Mouse (Mus musculus): ENCODE measurements around the gene App. TPM values are rescaled to one million over a fixed set of nuclear protein-coding genes. Genes with fewer than 3 reads are reported as not detected.
A peak's percentile ranks its signal among the peaks of the same experiment; 100 is the strongest.

App gene
- polyA plus RNA-seq, 1 experiment from 2014 or later, result 416 TPM

DNA sequence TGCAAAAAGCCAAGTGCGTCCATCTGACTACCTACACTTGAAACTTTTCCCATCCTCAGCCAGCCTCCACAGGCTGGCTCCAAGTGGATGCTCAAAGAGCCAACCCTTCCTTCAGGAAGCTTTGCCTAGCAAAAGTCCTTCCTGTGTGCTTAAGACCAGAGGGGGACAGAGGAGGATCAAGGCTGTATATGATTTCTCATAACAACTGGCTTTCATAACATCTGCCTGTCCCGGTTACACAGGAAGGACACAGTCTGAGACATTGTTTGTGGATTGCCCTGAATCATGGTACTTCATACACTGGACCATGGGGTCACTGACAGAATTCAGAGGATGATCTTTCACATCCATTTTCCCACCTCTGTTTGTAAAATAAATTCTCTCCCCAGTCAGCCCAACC lies 61.3 kb downstream of the App start:
- H3K4me2 ChIP-seq, result no peak overlapping the region
- no peak overlapping the region for H3K27ac ChIP-seq
- H3K9ac ChIP-seq, result no peak overlapping the region
- H3K4me1 ChIP-seq, result peaks cover 20% of the 10 kb centered on the region
- whole genome bisulfite sequencing, result 73% methylated on average over 2 of the region's 2 CpGs
- no peak overlapping the region for H3K4me3 ChIP-seq
- 0 out of 2 replicates have a peak, but pooled peaks cover 5% of the 10 kb centered on the region for H3K36me3 ChIP-seq (replicated peaks)
- no peak for ATAC-seq (replicated peaks)
- H3K9me3 ChIP-seq, result no peaks in the 10 kb centered on the region
- H3K27me3 ChIP-seq (replicated peaks), result no peaks in the 10 kb centered on the region

- H3K36me3 ChIP-seq (replicated peaks), result 0 out of 2 replicates have a peak, but pooled peaks cover 5% of the 10 kb centered on the region
- H3K27me3 ChIP-seq (replicated peaks), result no peaks in the 10 kb centered on the region
- H3K9me3 ChIP-seq, result no peaks in the 10 kb centered on the region
- peak overlapping the region; percentile 49 for H3K27ac ChIP-seq
- H3K4me1 ChIP-seq, result peaks cover 31% of the 10 kb centered on the region
- H3K4me3 ChIP-seq, result no peak overlapping the region
- no peak overlapping the region for H3K9ac ChIP-seq
- H3K4me2 ChIP-seq, result peak overlapping the region; percentile 3; the same call in 1 of the 2 replicates
- ATAC-seq (replicated peaks), result peak; percentile 48; the same call in 1 of the 2 replicates
- WGBS, result 46% methylated on average over 13 of the region's 13 CpGs
Observed at GRCm38 (mm10) chr16:85110428-85110827, 63.1 kb downstream of the App start.

DNA sequence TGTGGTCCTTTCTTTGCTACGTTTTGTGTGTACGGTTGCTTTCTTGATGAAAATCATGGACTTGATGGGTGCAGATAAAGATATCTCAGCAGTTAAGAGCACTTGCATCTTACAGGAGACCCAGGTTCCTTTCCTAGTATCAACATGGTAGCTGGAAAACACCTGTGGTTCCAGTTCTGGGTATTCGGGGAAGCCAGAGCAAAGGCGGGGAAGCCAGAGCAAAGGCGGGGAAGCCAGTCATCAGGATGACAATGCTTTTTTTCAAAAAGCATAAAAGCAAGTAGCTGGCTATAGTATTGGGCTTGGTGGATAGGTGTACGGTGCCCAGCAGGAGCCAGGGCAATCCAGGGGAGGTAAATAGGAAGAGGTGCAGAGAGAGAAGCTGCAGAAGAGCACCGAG lies 65.1 kb downstream of the App start:
- no peak for ATAC-seq (replicated peaks)
- Histone ChIP-seq H3K4me1 (peaks cover 35% of the 10 kb centered on the region), H3K4me3 (no peak overlapping the region), H3K36me3 (replicated peaks) (no peaks in the 10 kb centered on the region), H3K9me3 (no peaks in the 10 kb centered on the region), H3K27me3 (replicated peaks) (no peaks in the 10 kb centered on the region), H3K4me2 (no peak overlapping the region), H3K9ac (no peak overlapping the region), H3K27ac (no peak overlapping the region)
- 90% methylated on average over 7 of the region's 7 CpGs for WGBS

- no peaks in the 10 kb centered on the region for H3K27me3 ChIP-seq (replicated peaks)
- H3K4me1 ChIP-seq, result peaks cover 35% of the 10 kb centered on the region
- H3K9me3 ChIP-seq, result no peaks in the 10 kb centered on the region
- no peak overlapping the region for H3K4me2 ChIP-seq
- H3K36me3 ChIP-seq (replicated peaks), result no peaks in the 10 kb centered on the region
- no peak overlapping the region for H3K4me3 ChIP-seq
- H3K27ac ChIP-seq, result peak overlapping the region; percentile 32; the same call in 1 of the 2 replicates
- no peak overlapping the region for H3K9ac ChIP-seq
- no peak; the same call in 1 of the 2 replicates for ATAC-seq (replicated peaks)
- 42% methylated on average over 9 of the region's 9 CpGs for WGBS
Observed at GRCm38 (mm10) chr16:85106644-85107323, 66.8 kb downstream of the App start.

DNA sequence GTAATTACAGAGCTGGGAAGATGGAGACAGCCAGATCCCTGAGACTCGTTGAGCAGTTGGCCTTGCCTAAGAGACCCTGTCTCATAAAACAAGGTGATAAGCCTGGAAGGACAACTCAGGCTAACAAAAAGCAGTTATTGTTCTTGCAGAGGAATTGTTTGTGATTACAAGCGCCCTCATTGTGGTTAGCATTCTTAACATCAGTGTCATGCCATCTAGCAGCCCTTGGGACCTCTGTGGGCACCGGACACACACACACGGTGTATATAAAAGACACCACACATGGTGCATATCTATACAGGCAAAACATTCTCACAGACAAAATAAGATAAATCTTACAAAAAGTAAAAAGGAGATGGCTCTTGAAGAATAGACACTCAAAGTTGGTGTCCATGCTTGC lies 68.0 kb downstream of the App start:
- H3K4me2 ChIP-seq, result no peak overlapping the region
- no peaks in the 10 kb centered on the region for H3K27me3 ChIP-seq (replicated peaks)
- no peak overlapping the region for H3K4me3 ChIP-seq
- no peaks in the 10 kb centered on the region for H3K36me3 ChIP-seq (replicated peaks)
- no peak overlapping the region for H3K9ac ChIP-seq
- no peaks in the 10 kb centered on the region for H3K9me3 ChIP-seq
- no peak for ATAC-seq (replicated peaks)
- no peak overlapping the region for H3K27ac ChIP-seq
- 77% methylated on average over 4 of the region's 4 CpGs for WGBS
- H3K4me1 ChIP-seq, result peaks cover 32% of the 10 kb centered on the region

DNA sequence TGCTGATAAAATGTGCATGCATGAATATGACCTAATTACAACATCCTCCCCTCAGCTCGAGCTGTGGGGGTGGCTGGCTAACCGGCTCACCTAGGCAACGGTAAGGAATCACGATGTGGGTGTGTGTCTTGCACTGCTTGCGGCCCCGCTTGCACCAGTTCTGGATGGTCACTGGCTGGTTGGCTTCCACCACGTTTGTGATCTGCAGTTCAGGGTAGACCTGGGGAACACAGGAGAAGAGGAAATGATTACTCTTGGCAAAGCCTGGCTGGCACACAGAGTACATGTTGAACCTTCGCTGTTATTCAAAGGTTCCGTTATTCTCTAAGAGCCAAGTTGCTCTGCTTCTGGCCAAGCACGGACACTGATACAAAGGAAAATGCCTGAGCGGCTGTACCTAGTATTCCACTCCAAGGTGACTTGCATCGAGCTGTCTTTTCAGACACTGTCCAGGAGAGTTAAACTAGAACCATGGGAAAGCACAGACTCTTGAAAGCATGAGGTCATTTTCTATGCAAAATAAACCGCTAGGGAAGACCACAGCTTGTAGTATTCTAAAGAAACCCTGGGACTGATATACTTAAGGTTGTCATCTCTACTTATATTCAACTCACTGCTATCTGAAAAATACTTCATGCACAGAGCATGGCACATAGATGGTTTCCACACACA lies 70.3 kb downstream of the App start:
- ATAC-seq (replicated peaks), result 0 out of 2 replicates have a peak, but pooled peaks have one; percentile 22
- Histone ChIP-seq H3K27ac (no peak overlapping the region), H3K4me3 (no peak overlapping the region), H3K9ac (no peak overlapping the region), H3K36me3 (replicated peaks) (no peaks in the 10 kb centered on the region), H3K4me2 (no peak overlapping the region), H3K9me3 (no peaks in the 10 kb centered on the region), H3K27me3 (replicated peaks) (no peaks in the 10 kb centered on the region), H3K4me1 (peaks cover 22% of the 10 kb centered on the region)
- 86% methylated on average over 13 of the region's 13 CpGs for WGBS

- Histone ChIP-seq H3K27ac (no peak overlapping the region), H3K9ac (no peak overlapping the region), H3K27me3 (replicated peaks) (no peaks in the 10 kb centered on the region), H3K4me1 (peaks cover 22% of the 10 kb centered on the region), H3K4me2 (no peak overlapping the region), H3K36me3 (replicated peaks) (no peaks in the 10 kb centered on the region), H3K4me3 (no peak overlapping the region), H3K9me3 (no peaks in the 10 kb centered on the region)
- 90% methylated on average over 3 of the region's 3 CpGs for WGBS
- ATAC-seq (replicated peaks), result no peak
Observed at GRCm38 (mm10) chr16:85101544-85101943, 72.0 kb downstream of the App start.

DNA sequence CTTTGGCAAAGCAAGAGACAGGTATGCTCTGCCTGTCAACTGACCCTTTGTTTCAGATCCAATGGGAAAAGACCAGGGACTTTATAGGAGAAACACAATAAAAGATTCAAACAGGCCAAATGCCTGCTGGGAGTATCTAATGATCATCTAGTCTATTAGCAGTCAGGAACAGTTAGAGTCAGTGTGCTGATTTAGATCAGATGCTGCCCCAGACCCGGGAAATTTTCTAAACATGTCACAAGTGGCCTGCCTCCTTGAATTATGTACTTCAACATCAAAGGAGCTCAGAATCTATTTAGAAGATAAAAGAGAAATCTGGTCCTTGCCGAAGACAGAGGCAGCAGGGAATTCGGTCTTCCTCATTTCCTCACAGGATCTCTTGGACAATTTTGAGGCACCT lies 72.8 kb downstream of the App start:
- Histone ChIP-seq H3K27ac (peak overlapping the region; percentile 9; the same call in 1 of the 2 replicates), H3K36me3 (replicated peaks) (no peaks in the 10 kb centered on the region), H3K4me3 (no peak overlapping the region), H3K4me2 (no peak overlapping the region), H3K9ac (no peak overlapping the region), H3K4me1 (peaks cover 26% of the 10 kb centered on the region), H3K27me3 (replicated peaks) (no peaks in the 10 kb centered on the region), H3K9me3 (no peaks in the 10 kb centered on the region)
- ATAC-seq (replicated peaks), result peak; percentile 29; the same call in 1 of the 2 replicates
- WGBS, result 30% methylated on average over 3 of the region's 3 CpGs

DNA sequence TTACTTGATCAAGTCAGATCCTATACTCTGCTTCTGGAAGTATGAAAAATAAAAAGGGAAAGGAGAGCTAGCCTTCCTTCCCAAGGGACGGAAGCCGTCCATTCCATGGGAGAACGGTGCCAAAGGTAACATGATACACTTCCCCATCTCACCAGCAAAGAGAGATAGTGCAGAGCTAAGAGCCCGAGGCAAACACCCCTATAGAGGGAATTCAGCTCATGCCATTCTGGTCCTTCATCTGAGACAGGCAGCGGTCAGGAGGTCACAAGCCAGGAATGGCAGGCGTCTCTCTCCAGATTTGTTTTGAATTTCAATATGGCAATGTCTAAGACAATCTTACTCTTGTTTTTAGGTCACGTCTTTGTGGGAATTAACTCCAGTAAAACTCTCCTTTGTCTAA lies 74.1 kb downstream of the App start:
- Histone ChIP-seq H3K4me1 (peaks cover 23% of the 10 kb centered on the region), H3K36me3 (replicated peaks) (no peaks in the 10 kb centered on the region), H3K27me3 (replicated peaks) (no peaks in the 10 kb centered on the region), H3K4me3 (no peak overlapping the region), H3K27ac (no peak overlapping the region), H3K4me2 (no peak overlapping the region), H3K9ac (no peak overlapping the region), H3K9me3 (no peaks in the 10 kb centered on the region)
- 65% methylated on average over 7 of the region's 7 CpGs for WGBS
- ATAC-seq (replicated peaks), result no peak

DNA sequence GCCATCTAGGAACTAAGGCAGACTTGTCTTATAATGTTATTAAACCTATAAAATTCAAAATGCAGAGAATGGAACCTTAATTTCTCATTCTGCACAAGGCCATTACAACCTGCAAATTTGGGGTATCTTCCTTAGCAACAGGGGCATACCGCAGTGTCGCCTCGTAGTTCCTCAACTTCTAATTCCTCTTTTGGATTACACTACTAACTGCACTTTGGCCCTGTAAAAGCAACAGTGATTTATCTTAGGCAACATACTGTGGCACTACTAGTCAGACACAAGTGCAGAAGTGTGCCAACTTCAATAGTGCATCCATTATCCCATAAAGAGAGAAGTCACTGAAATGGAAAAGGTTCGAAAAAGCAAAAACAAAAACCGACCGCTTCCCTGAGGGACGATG lies 74.5 kb downstream of the App start:
- Histone ChIP-seq H3K27me3 (replicated peaks) (no peaks in the 10 kb centered on the region), H3K9ac (no peak overlapping the region), H3K4me1 (peaks cover 21% of the 10 kb centered on the region), H3K4me3 (no peak overlapping the region), H3K9me3 (no peaks in the 10 kb centered on the region), H3K36me3 (replicated peaks) (no peaks in the 10 kb centered on the region), H3K4me2 (no peak overlapping the region), H3K27ac (no peak overlapping the region)
- 90% methylated on average over 7 of the region's 7 CpGs for WGBS
- ATAC-seq (replicated peaks), result no peak

- H3K27ac ChIP-seq, result no peak overlapping the region
- 28% methylated on average over 6 of the region's 6 CpGs for WGBS
Observed at GRCm38 (mm10) chr16:85096396-85096795, 77.2 kb downstream of the App start.

GRCm38 (mm10) chr16:85095923-85096322 lies 77.6 kb downstream of the App start:
- H3K4me1 ChIP-seq, result peaks cover 42% of the 10 kb centered on the region
- no peak for ATAC-seq (replicated peaks)
- no peaks in the 10 kb centered on the region for H3K9me3 ChIP-seq
- no peaks in the 10 kb centered on the region for H3K27me3 ChIP-seq (replicated peaks)
- no peak overlapping the region for H3K4me3 ChIP-seq
- 79% methylated on average over 2 of the region's 2 CpGs for WGBS
- H3K4me2 ChIP-seq, result no peak overlapping the region
- no peaks in the 10 kb centered on the region for H3K36me3 ChIP-seq (replicated peaks)
- no peak overlapping the region for H3K9ac ChIP-seq
- H3K27ac ChIP-seq, result no peak overlapping the region

More at GRCm38 (mm10) chr16:85096396-85096795, 77.2 kb downstream of the App start:
- H3K9me3 ChIP-seq, result no peaks in the 10 kb centered on the region
- H3K4me2 ChIP-seq, result no peak overlapping the region
- H3K4me3 ChIP-seq, result no peak overlapping the region
- H3K4me1 ChIP-seq, result peaks cover 39% of the 10 kb centered on the region
- H3K27me3 ChIP-seq (replicated peaks), result no peaks in the 10 kb centered on the region
- peak; percentile 19; the same call in 1 of the 2 replicates for ATAC-seq (replicated peaks)
- no peaks in the 10 kb centered on the region for H3K36me3 ChIP-seq (replicated peaks)
- no peak overlapping the region for H3K9ac ChIP-seq

All from midbrain, embryonic 15.5 days (tissue).